Mouse (Mus musculus) bone marrow, adult 2 months (tissue): ENCODE measurements around the gene Surf2. TPM values are rescaled to one million over a fixed set of nuclear protein-coding genes. Genes with fewer than 3 reads are reported as not detected.

Experiments
- H3K27ac ChIP-seq: fragments of 200-500 bp; 2 replicates; pipeline ENCODE4 v1.5.1; 2012; ENCODE audit warnings: low read depth, mild to moderate bottlenecking, control low read depth, inconsistent platforms, low read length; ENCODE audit not compliant: control insufficient read depth, poor library complexity, insufficient read depth
- H3K4me1 ChIP-seq: fragments of 200-500 bp; 2 replicates; pipeline ENCODE4 v1.6.1; 2011; ENCODE audit warnings: low read length; ENCODE audit not compliant: control insufficient read depth, insufficient read depth
- H3K4me3 ChIP-seq: fragments of 200-500 bp; replicated peaks from 2 replicates; pipeline ENCODE3; 2011; ENCODE audit warnings: mild to moderate bottlenecking, low read depth, low read length, control low read depth; ENCODE audit not compliant: control insufficient read depth
- CTCF ChIP-seq: fragments of 200-500 bp; IDR thresholded peaks from 2 replicates; pipeline ENCODE4 v1.5.1; 2011; ENCODE audit warnings: low read length, control low read depth; ENCODE audit not compliant: control insufficient read depth, insufficient read depth
- POLR2A ChIP-seq: fragments of 200-500 bp; IDR thresholded peaks from 2 replicates; pipeline ENCODE4 v1.6.1; 2011; ENCODE audit warnings: low read depth, mild to moderate bottlenecking, control low read depth, low read length, borderline replicate concordance; ENCODE audit not compliant: control insufficient read depth
- WGBS: fragments of 180-500 bp; shearing (Covaris S2); methylation state at CpG from one replicate; pipeline ENCODE4 v1.1.7; 2018; 5-methylcytosine and 5-hydroxymethylcytosine counted together
- polyA plus RNA-seq: library from polyadenylated mRNA; stranded (reverse); fragments of >200 nt; gene quantifications from 2 replicates; pipeline ENCODE4 v1.2.4, GENCODE M21; 2011; ENCODE audit warnings: low replicate concordance; ENCODE audit not compliant: missing spikeins, insufficient read depth, insufficient read length

Surf2 gene
- polyA plus RNA-seq, 1 experiment = 36.9 TPM

GRCm38 (mm10) chr2:26910994-26911765, 5.0 kb upstream of the Surf2 start:
- TF ChIP-seq POLR2A (no peak), CTCF (no peak)
- H3K27ac ChIP-seq = peak overlapping the region; percentile 84
- H3K4me3 ChIP-seq = peak overlapping the region; percentile 100
- WGBS = under 1% methylated on average over 37 of the region's 37 CpGs
- H3K4me1 ChIP-seq = peaks cover 3% of the 10 kb centered on the region; the same call in 1 of the 2 replicates

- H3K4me3 ChIP-seq = peak overlapping the region; percentile 31
- peaks cover 6% of the 10 kb centered on the region; the same call in 1 of the 2 replicates for H3K4me1 ChIP-seq
- TF ChIP-seq CTCF (no peak), POLR2A (no peak)
- WGBS = 67% methylated on average over 5 of the region's 5 CpGs
- no peak overlapping the region for H3K27ac ChIP-seq
These were observed 3.9 kb upstream of the Surf2 start for GRCm38 (mm10) chr2:26912253-26912770.

- peaks cover 6% of the 10 kb centered on the region; the same call in 1 of the 2 replicates for H3K4me1 ChIP-seq
- 78% methylated on average over 17 of the region's 17 CpGs for WGBS
- no peak overlapping the region for H3K4me3 ChIP-seq
- TF ChIP-seq CTCF = no peak
- TF ChIP-seq POLR2A = no peak
- H3K27ac ChIP-seq = no peak overlapping the region
These were observed 2.6 kb upstream of the Surf2 start for GRCm38 (mm10) chr2:26913416-26914147.

GRCm38 (mm10) chr2:26914148-26914941, 1.8 kb upstream of the Surf2 start:
- peaks cover 6% of the 10 kb centered on the region; the same call in 1 of the 2 replicates for H3K4me1 ChIP-seq
- 80% methylated on average over 8 of the region's 8 CpGs for WGBS
- no peak for TF ChIP-seq CTCF
- TF ChIP-seq POLR2A = no peak
- H3K27ac ChIP-seq = no peak overlapping the region
- no peak overlapping the region for H3K4me3 ChIP-seq

- Histone ChIP-seq H3K27ac (peak overlapping the region; percentile 38), H3K4me1 (peaks cover 5% of the 10 kb centered on the region; the same call in 1 of the 2 replicates), H3K4me3 (peak overlapping the region; percentile 86)
- WGBS = under 1% methylated on average over 13 of the region's 13 CpGs
- no peak for TF ChIP-seq POLR2A
- no peak for TF ChIP-seq CTCF
These were observed 571 bp downstream of the Surf2 start for GRCm38 (mm10) chr2:26916738-26917137.

- Histone ChIP-seq H3K4me3 (no peak overlapping the region), H3K4me1 (peaks cover 3% of the 10 kb centered on the region; the same call in 1 of the 2 replicates), H3K27ac (no peak overlapping the region)
- WGBS = 82% methylated on average over 3 of the region's 3 CpGs
- TF ChIP-seq CTCF (no peak), POLR2A (no peak)
These were observed 3.5 kb downstream of the Surf2 start for GRCm38 (mm10) chr2:26919684-26920083.

GRCm38 (mm10) chr2:26920190-26920855, 4.2 kb downstream of the Surf2 start:
- no peak overlapping the region for H3K27ac ChIP-seq
- no peak overlapping the region for H3K4me3 ChIP-seq
- H3K4me1 ChIP-seq = peaks cover 3% of the 10 kb centered on the region; the same call in 1 of the 2 replicates
- TF ChIP-seq CTCF = no peak
- no peak for TF ChIP-seq POLR2A
- 85% methylated on average over 6 of the region's 6 CpGs for WGBS
